Mouse (Mus musculus) ES-Bruce4 (cell line): ENCODE data around the gene Serpinb13. TPM values are rescaled to one million over a fixed set of nuclear protein-coding genes. Genes with fewer than 3 reads are reported as not detected.
A peak's percentile ranks its signal among the peaks of the same experiment; 100 is the strongest.
"Not testable (repeated sequence)": the region's sequence is repeated elsewhere in the genome, so short reads cannot be mapped to it uniquely, and the experiment has no call there.

Experiments
- H3K27ac ChIP-seq: 2 replicates; pipeline ENCODE4 v1.5.1; 2012; ENCODE audit warnings: low read length, inconsistent platforms; ENCODE audit not compliant: insufficient read depth
- H3K27me3 ChIP-seq: 2 replicates; pipeline ENCODE4 v1.6.1; 2012; ENCODE audit warnings: mild to moderate bottlenecking, low read length, inconsistent platforms; ENCODE audit not compliant: control insufficient read depth, poor library complexity, insufficient read depth, severe bottlenecking
- H3K36me3 ChIP-seq: 2 replicates; pipeline ENCODE4 v1.6.1; 2012; ENCODE audit warnings: inconsistent platforms, mild to moderate bottlenecking, low read length, moderate library complexity; ENCODE audit not compliant: control insufficient read depth, poor library complexity, insufficient read depth, severe bottlenecking
- H3K4me1 ChIP-seq: one replicate; pipeline ENCODE4 v1.8.1; 2011; ENCODE audit warnings: low read length; ENCODE audit not compliant: control insufficient read depth, insufficient read depth
- H3K4me3 ChIP-seq: 2 replicates; pipeline ENCODE4 v1.5.1; 2011; ENCODE audit warnings: low read depth, mild to moderate bottlenecking, low read length
- H3K9ac ChIP-seq: 2 replicates; pipeline ENCODE4 v1.6.1; 2012; ENCODE audit warnings: low read depth, mild to moderate bottlenecking, inconsistent platforms; ENCODE audit not compliant: poor library complexity, severe bottlenecking
- H3K9me3 ChIP-seq: replicated peaks from 2 replicates; pipeline ENCODE4 v1.6.1; 2012; ENCODE audit warnings: mild to moderate bottlenecking, low read length, inconsistent platforms; ENCODE audit not compliant: control insufficient read depth, poor library complexity, insufficient read depth, severe bottlenecking
- CTCF ChIP-seq: IDR thresholded peaks from one replicate; pipeline ENCODE4 v1.8.1; 2011; ENCODE audit warnings: low read depth, low read length
- EP300 ChIP-seq: IDR thresholded peaks from 2 replicates; pipeline ENCODE4 v1.6.1; 2011; ENCODE audit warnings: low read depth, low read length; ENCODE audit not compliant: insufficient read depth
- POLR2A ChIP-seq: IDR thresholded peaks from one replicate; pipeline ENCODE4 v1.8.1; 2011; ENCODE audit warnings: low read length; ENCODE audit not compliant: insufficient read depth
- polyA plus RNA-seq: library from polyadenylated mRNA; stranded (reverse); fragments of >200 nt; gene quantifications from 2 replicates; pipeline ENCODE4 v1.2.4, GENCODE M21; 2011; ENCODE audit warnings: low read depth; ENCODE audit not compliant: missing spikeins, insufficient read depth, insufficient read length

Gene Serpinb13
- polyA plus RNA-seq, 1 experiment, result not detected

- no peaks in the 10 kb centered on the region for H3K9me3 ChIP-seq
- no peaks in the 10 kb centered on the region for H3K4me1 ChIP-seq
- peak; percentile 17 for TF ChIP-seq CTCF
- TF ChIP-seq EP300, result no peak
- H3K4me3 ChIP-seq, result no peak overlapping the region
- no peak overlapping the region for H3K27ac ChIP-seq
- H3K36me3 ChIP-seq, result no peaks in the 10 kb centered on the region
- no peaks in the 10 kb centered on the region for H3K27me3 ChIP-seq
- H3K9ac ChIP-seq, result no peak overlapping the region
Observed at GRCm38 (mm10) chr1:107014530-107014929, 33.7 kb downstream of the Serpinb13 start.

GRCm38 (mm10) chr1:107015210-107015609 is 34.4 kb downstream of the Serpinb13 start:
- H3K4me3 ChIP-seq, result no peak overlapping the region
- H3K27me3 ChIP-seq, result no peaks in the 10 kb centered on the region
- no peak overlapping the region for H3K27ac ChIP-seq
- TF ChIP-seq CTCF, result no peak
- TF ChIP-seq POLR2A, result no peak
- TF ChIP-seq EP300, result no peak
- no peak overlapping the region for H3K9ac ChIP-seq
- H3K4me1 ChIP-seq, result no peaks in the 10 kb centered on the region
- H3K36me3 ChIP-seq, result no peaks in the 10 kb centered on the region
- no peaks in the 10 kb centered on the region for H3K9me3 ChIP-seq

- TF ChIP-seq EP300, result no peak
- TF ChIP-seq CTCF, result no peak
- no peak for TF ChIP-seq POLR2A
- Histone ChIP-seq H3K4me1 (no peaks in the 10 kb centered on the region), H3K9me3 (no peaks in the 10 kb centered on the region), H3K27ac (no peak overlapping the region), H3K4me3 (no peak overlapping the region), H3K36me3 (no peaks in the 10 kb centered on the region), H3K27me3 (no peaks in the 10 kb centered on the region), H3K9ac (no peak overlapping the region)
Observed at GRCm38 (mm10) chr1:107025886-107026285, 45.1 kb downstream of the Serpinb13 start.

GRCm38 (mm10) chr1:107034236-107034635 is 53.5 kb downstream of the Serpinb13 start:
- not testable (repeated sequence) for H3K27ac ChIP-seq, H3K27me3 ChIP-seq, H3K9ac ChIP-seq, H3K9me3 ChIP-seq, H3K36me3 ChIP-seq, H3K4me1 ChIP-seq, H3K4me3 ChIP-seq

Other genes starting within 250 kb of the Serpinb13 start
- gene Kdsr, start 221.3 kb upstream of the Serpinb13 start, polyA plus RNA-seq, result 49.3 and 52.5 TPM in 2 replicates
- gene Vps4b, start 184.3 kb upstream of the Serpinb13 start, polyA plus RNA-seq, result 110 and 121 TPM in 2 replicates
- gene Serpinb5, start 119.8 kb upstream of the Serpinb13 start, polyA plus RNA-seq, result 1.8 TPM in 1 of 2 replicates, not detected in the other
- gene Serpinb12, start 46.5 kb upstream of the Serpinb13 start, polyA plus RNA-seq, result not detected in 2 replicates
- not detected in 2 replicates for gene Serpinb3a, start 71.3 kb downstream of the Serpinb13 start, polyA plus RNA-seq
- not detected in 2 replicates for gene Serpinb3d, start 102.5 kb downstream of the Serpinb13 start, polyA plus RNA-seq